Mouse (Mus musculus) C2C12 (cell line): ENCODE data around the gene Exd2.

Source experiments
- CTCF ChIP-seq: IDR thresholded peaks from one replicate; pipeline ENCODE4 v1.5.1; 2011; ENCODE audit not compliant: control insufficient read depth, insufficient read depth, insufficient read length
- MYOD1 ChIP-seq: IDR thresholded peaks from one replicate; pipeline ENCODE4 v1.6.1; 2011; ENCODE audit warnings: low read depth; ENCODE audit not compliant: control insufficient read depth, insufficient read length

GRCm38 (mm10) chr12:80434961-80435691, 27.8 kb upstream of the Exd2 start:
- TF ChIP-seq CTCF (no peak), MYOD1 (no peak)
